Mouse (Mus musculus) ES-Bruce4 (cell line): ENCODE results near the gene Nrg3. TPM values are rescaled to one million over a fixed set of nuclear protein-coding genes. Genes with fewer than 3 reads are reported as not detected.
"Not testable (repeated sequence)": the region's sequence is repeated elsewhere in the genome, so short reads cannot be mapped to it uniquely, and the experiment has no call there.

ENCODE experiments used
- H3K27ac ChIP-seq: 2 replicates; pipeline ENCODE4 v1.5.1; 2012; ENCODE audit warnings: low read length, inconsistent platforms; ENCODE audit not compliant: insufficient read depth
- H3K27me3 ChIP-seq: 2 replicates; pipeline ENCODE4 v1.6.1; 2012; ENCODE audit warnings: mild to moderate bottlenecking, low read length, inconsistent platforms; ENCODE audit not compliant: control insufficient read depth, poor library complexity, insufficient read depth, severe bottlenecking
- H3K36me3 ChIP-seq: 2 replicates; pipeline ENCODE4 v1.6.1; 2012; ENCODE audit warnings: inconsistent platforms, mild to moderate bottlenecking, low read length, moderate library complexity; ENCODE audit not compliant: control insufficient read depth, poor library complexity, insufficient read depth, severe bottlenecking
- H3K4me1 ChIP-seq: one replicate; pipeline ENCODE4 v1.8.1; 2011; ENCODE audit warnings: low read length; ENCODE audit not compliant: control insufficient read depth, insufficient read depth
- H3K4me3 ChIP-seq: 2 replicates; pipeline ENCODE4 v1.5.1; 2011; ENCODE audit warnings: low read depth, mild to moderate bottlenecking, low read length
- H3K9ac ChIP-seq: 2 replicates; pipeline ENCODE4 v1.6.1; 2012; ENCODE audit warnings: low read depth, mild to moderate bottlenecking, inconsistent platforms; ENCODE audit not compliant: poor library complexity, severe bottlenecking
- H3K9me3 ChIP-seq: replicated peaks from 2 replicates; pipeline ENCODE4 v1.6.1; 2012; ENCODE audit warnings: mild to moderate bottlenecking, low read length, inconsistent platforms; ENCODE audit not compliant: control insufficient read depth, poor library complexity, insufficient read depth, severe bottlenecking
- CTCF ChIP-seq: IDR thresholded peaks from one replicate; pipeline ENCODE4 v1.8.1; 2011; ENCODE audit warnings: low read depth, low read length
- EP300 ChIP-seq: IDR thresholded peaks from 2 replicates; pipeline ENCODE4 v1.6.1; 2011; ENCODE audit warnings: low read depth, low read length; ENCODE audit not compliant: insufficient read depth
- POLR2A ChIP-seq: IDR thresholded peaks from one replicate; pipeline ENCODE4 v1.8.1; 2011; ENCODE audit warnings: low read length; ENCODE audit not compliant: insufficient read depth
- polyA plus RNA-seq: library from polyadenylated mRNA; stranded (reverse); fragments of >200 nt; gene quantifications from 2 replicates; pipeline ENCODE4 v1.2.4, GENCODE M21; 2011; ENCODE audit warnings: low read depth; ENCODE audit not compliant: missing spikeins, insufficient read depth, insufficient read length

Nrg3 gene
- polyA plus RNA-seq, 1 experiment: not detected

GRCm38 (mm10) chr14:38374660-38375059 lies 1098.2 kb downstream of the Nrg3 start:
- Histone ChIP-seq H3K4me3 (no peak overlapping the region), H3K4me1 (no peaks in the 10 kb centered on the region), H3K27me3 (no peaks in the 10 kb centered on the region), H3K36me3 (no peaks in the 10 kb centered on the region), H3K9ac (no peak overlapping the region), H3K9me3 (no peaks in the 10 kb centered on the region), H3K27ac (no peak overlapping the region)
- no peak for TF ChIP-seq EP300
- no peak for TF ChIP-seq CTCF
- TF ChIP-seq POLR2A: no peak

- no peak for TF ChIP-seq EP300
- no peak for TF ChIP-seq POLR2A
- no peak for TF ChIP-seq CTCF
- Histone ChIP-seq H3K27me3 (no peaks in the 10 kb centered on the region), H3K9me3 (peaks cover 2% of the 10 kb centered on the region; the same call in 1 of the 2 replicates), H3K4me1 (no peaks in the 10 kb centered on the region), H3K4me3 (no peak overlapping the region), H3K36me3 (no peaks in the 10 kb centered on the region), H3K9ac (no peak overlapping the region), H3K27ac (no peak overlapping the region)
Measured at GRCm38 (mm10) chr14:38340967-38341366, 1131.9 kb downstream of the Nrg3 start.

GRCm38 (mm10) chr14:38322841-38323240 lies 1150.0 kb downstream of the Nrg3 start:
- H3K9ac ChIP-seq: not testable (repeated sequence)

GRCm38 (mm10) chr14:38320619-38321340 lies 1152.1 kb downstream of the Nrg3 start:
- no peak overlapping the region for H3K4me3 ChIP-seq
- no peaks in the 10 kb centered on the region for H3K27me3 ChIP-seq
- no peak overlapping the region for H3K9ac ChIP-seq
- no peaks in the 10 kb centered on the region for H3K4me1 ChIP-seq
- H3K36me3 ChIP-seq: 0 out of 2 replicates have a peak, but pooled peaks cover 2% of the 10 kb centered on the region
- no peak for TF ChIP-seq POLR2A
- no peak for TF ChIP-seq EP300
- TF ChIP-seq CTCF: no peak
- H3K27ac ChIP-seq: peak overlapping the region; percentile 56
- peaks cover 40% of the 10 kb centered on the region for H3K9me3 ChIP-seq

More at GRCm38 (mm10) chr14:38322841-38323240, 1150.0 kb downstream of the Nrg3 start:
- peaks cover 37% of the 10 kb centered on the region for H3K9me3 ChIP-seq
- not testable (repeated sequence) for H3K36me3 ChIP-seq, H3K27me3 ChIP-seq, H3K27ac ChIP-seq, H3K4me1 ChIP-seq, H3K4me3 ChIP-seq
